Mouse (Mus musculus) midbrain, postnatal 0 days (tissue): Measurements from ENCODE around the gene Dusp1. TPM values are rescaled to one million over a fixed set of nuclear protein-coding genes. Genes with fewer than 3 reads are reported as not detected.

Source experiments
- ATAC-seq: fragments of 200-750 bp; cut with Nextera tagmentation; 2 replicates; pipeline ENCODE4 v1.8.0; 2017; ENCODE audit warnings: moderate number of reproducible peaks, mild to moderate bottlenecking, moderate TSS enrichment, moderate library complexity; ENCODE audit not compliant: low FRiP score
- DNase-seq: peaks from one replicate; pipeline ENCODE4 v3.0.0-alpha.2; 2015; ENCODE audit warnings: low spot score
- H3K27ac ChIP-seq: fragments of 300-500 bp; sonication (generic); 2 replicates; pipeline ENCODE4 v1.5.1; 2014; ENCODE audit warnings: low read depth, mild to moderate bottlenecking, low read length, mixed read lengths
- H3K27me3 ChIP-seq: fragments of 300-500 bp; sonication (generic); 2 replicates; pipeline ENCODE4 v1.6.1; 2014; ENCODE audit warnings: low read length, control low read depth, mixed read lengths; ENCODE audit not compliant: insufficient read depth
- H3K36me3 ChIP-seq: fragments of 300-500 bp; sonication (generic); 2 replicates; pipeline ENCODE4 v1.6.1; 2014; ENCODE audit warnings: low read length, control low read depth, mixed read lengths; ENCODE audit not compliant: insufficient read depth
- H3K4me1 ChIP-seq: fragments of 300-500 bp; sonication (generic); 2 replicates; pipeline ENCODE4 v1.6.1; 2014; ENCODE audit warnings: mild to moderate bottlenecking, control low read depth, antibody characterized with exemption, low read length, mixed read lengths; ENCODE audit not compliant: insufficient read depth
- H3K4me2 ChIP-seq: fragments of 300-500 bp; sonication (generic); 2 replicates; pipeline ENCODE4 v1.6.1; 2014; ENCODE audit warnings: low read depth, mild to moderate bottlenecking, low read length, mixed read lengths; ENCODE audit not compliant: poor library complexity, severe bottlenecking
- H3K4me3 ChIP-seq: fragments of 300-500 bp; sonication (generic); 2 replicates; pipeline ENCODE4 v1.5.1; 2014; ENCODE audit warnings: low read depth, mild to moderate bottlenecking, low read length, moderate library complexity
- H3K9ac ChIP-seq: fragments of 300-500 bp; sonication (generic); replicated peaks from 2 replicates; pipeline ENCODE4 v1.6.1; 2014; ENCODE audit warnings: mild to moderate bottlenecking, low read length, moderate library complexity, mixed read lengths; ENCODE audit not compliant: poor library complexity, severe bottlenecking
- H3K9me3 ChIP-seq: fragments of 300-500 bp; sonication (generic); 2 replicates; pipeline ENCODE4 v1.6.1; 2016; ENCODE audit warnings: low read length, control low read depth
- CTCF ChIP-seq: IDR thresholded peaks from 2 replicates; pipeline ENCODE4 v1.5.1; 2016; ENCODE audit warnings: antibody characterized with exemption, mild to moderate bottlenecking
- WGBS: fragments of 180-500 bp; shearing (Covaris S2); extraction: QIAGEN DNeasy Blood & Tissue Kit; methylation state at CpG from one replicate; pipeline ENCODE4 v1.1.7; 2014; 5-methylcytosine and 5-hydroxymethylcytosine counted together
- polyA plus RNA-seq: library from polyadenylated mRNA; unstranded; fragments of >200 nt; fragmentation: Nextera tagmentation; extraction: Ambion mirVana; gene quantifications from 2 replicates; pipeline ENCODE4 v1.2.1, GENCODE M21; 2015
- total RNA-seq: library from RNA; depleted of rRNA; stranded (reverse); fragments of >200 nt; gene quantifications from 2 replicates; pipeline ENCODE4 v1.2.3, GENCODE M21; 2014

Gene Dusp1
- total and polyA plus RNA-seq, 2 experiments from 2014 or later, result 26.0 to 46.8 TPM

- no peaks in the 10 kb centered on the region for H3K36me3 ChIP-seq
- H3K4me1 ChIP-seq, result no peaks in the 10 kb centered on the region
- no peak overlapping the region for H3K9ac ChIP-seq
- no peak for TF ChIP-seq CTCF
- ATAC-seq, result no peak
- WGBS, result 85% methylated on average over 7 of the region's 7 CpGs
- no peak overlapping the region for H3K4me2 ChIP-seq
- no peaks in the 10 kb centered on the region for H3K27me3 ChIP-seq
- no peaks in the 10 kb centered on the region for H3K9me3 ChIP-seq
- H3K27ac ChIP-seq, result no peak overlapping the region
- no peak overlapping the region for H3K4me3 ChIP-seq
- DNase-seq, result no peak
These were observed 30.4 kb downstream of the Dusp1 start for GRCm38 (mm10) chr17:26531395-26532027.

GRCm38 (mm10) chr17:26530590-26531081 lies 31.3 kb downstream of the Dusp1 start:
- H3K9me3 ChIP-seq, result no peaks in the 10 kb centered on the region
- H3K27me3 ChIP-seq, result no peaks in the 10 kb centered on the region
- H3K27ac ChIP-seq, result no peak overlapping the region
- H3K4me1 ChIP-seq, result no peaks in the 10 kb centered on the region
- 38% methylated on average over 3 of the region's 3 CpGs for WGBS
- TF ChIP-seq CTCF, result no peak
- ATAC-seq, result no peak
- H3K36me3 ChIP-seq, result no peaks in the 10 kb centered on the region
- no peak overlapping the region for H3K9ac ChIP-seq
- H3K4me2 ChIP-seq, result no peak overlapping the region
- no peak overlapping the region for H3K4me3 ChIP-seq
- no peak for DNase-seq

- no peak overlapping the region for H3K4me3 ChIP-seq
- ATAC-seq, result no peak
- H3K4me1 ChIP-seq, result no peaks in the 10 kb centered on the region
- no peaks in the 10 kb centered on the region for H3K27me3 ChIP-seq
- no peak overlapping the region for H3K27ac ChIP-seq
- DNase-seq, result no peak
- no peak overlapping the region for H3K9ac ChIP-seq
- no peak overlapping the region for H3K4me2 ChIP-seq
- 93% methylated on average over 5 of the region's 5 CpGs for WGBS
- H3K9me3 ChIP-seq, result no peaks in the 10 kb centered on the region
- no peak for TF ChIP-seq CTCF
- no peaks in the 10 kb centered on the region for H3K36me3 ChIP-seq
These were observed 32.1 kb downstream of the Dusp1 start for GRCm38 (mm10) chr17:26529791-26530241.

- no peak for TF ChIP-seq CTCF
- DNase-seq (no peak), ATAC-seq (no peak)
- H3K4me1 ChIP-seq, result no peaks in the 10 kb centered on the region
- no peak overlapping the region for H3K27ac ChIP-seq
- H3K36me3 ChIP-seq, result no peaks in the 10 kb centered on the region
- H3K9ac ChIP-seq, result no peak overlapping the region
- no peaks in the 10 kb centered on the region for H3K9me3 ChIP-seq
- H3K27me3 ChIP-seq, result no peaks in the 10 kb centered on the region
- H3K4me3 ChIP-seq, result no peak overlapping the region
- H3K4me2 ChIP-seq, result no peak overlapping the region
- 83% methylated on average over 6 of the region's 6 CpGs for WGBS
These were observed 33.2 kb downstream of the Dusp1 start for GRCm38 (mm10) chr17:26528751-26529150.

GRCm38 (mm10) chr17:26527291-26527690 lies 34.6 kb downstream of the Dusp1 start:
- H3K27me3 ChIP-seq, result no peaks in the 10 kb centered on the region
- H3K27ac ChIP-seq, result no peak overlapping the region
- no peak overlapping the region for H3K4me2 ChIP-seq
- no peak for DNase-seq
- no peak for ATAC-seq
- H3K9me3 ChIP-seq, result no peaks in the 10 kb centered on the region
- H3K9ac ChIP-seq, result no peak overlapping the region
- WGBS, result 94% methylated on average over 9 of the region's 9 CpGs
- H3K4me3 ChIP-seq, result no peak overlapping the region
- no peaks in the 10 kb centered on the region for H3K4me1 ChIP-seq
- no peaks in the 10 kb centered on the region for H3K36me3 ChIP-seq
- no peak for TF ChIP-seq CTCF

- DNase-seq, result peak; percentile 77
- TF ChIP-seq CTCF, result no peak
- 42% methylated on average over 7 of the region's 7 CpGs for WGBS
These were observed 36.6 kb downstream of the Dusp1 start for GRCm38 (mm10) chr17:26525316-26525715.

More at GRCm38 (mm10) chr17:26525316-26525715, 36.6 kb downstream of the Dusp1 start:
- no peaks in the 10 kb centered on the region for H3K4me1 ChIP-seq
- H3K4me3 ChIP-seq, result no peak overlapping the region
- H3K27me3 ChIP-seq, result no peaks in the 10 kb centered on the region
- no peaks in the 10 kb centered on the region for H3K9me3 ChIP-seq
- no peak overlapping the region for H3K9ac ChIP-seq
- H3K36me3 ChIP-seq, result no peaks in the 10 kb centered on the region
- H3K4me2 ChIP-seq, result no peak overlapping the region
- no peak for ATAC-seq
- no peak overlapping the region for H3K27ac ChIP-seq
